Mouse (Mus musculus) lung, postnatal 0 days (tissue): ENCODE data around the gene Hist1h4a.

ENCODE experiments used
- CTCF ChIP-seq: IDR thresholded peaks from 2 replicates; pipeline ENCODE4 v1.5.1; 2016; ENCODE audit warnings: antibody characterized with exemption, mild to moderate bottlenecking
- EP300 ChIP-seq: IDR thresholded peaks from 2 replicates; pipeline ENCODE4 v1.6.1; 2016; ENCODE audit warnings: antibody characterized with exemption, mild to moderate bottlenecking, control low read depth

DNA sequence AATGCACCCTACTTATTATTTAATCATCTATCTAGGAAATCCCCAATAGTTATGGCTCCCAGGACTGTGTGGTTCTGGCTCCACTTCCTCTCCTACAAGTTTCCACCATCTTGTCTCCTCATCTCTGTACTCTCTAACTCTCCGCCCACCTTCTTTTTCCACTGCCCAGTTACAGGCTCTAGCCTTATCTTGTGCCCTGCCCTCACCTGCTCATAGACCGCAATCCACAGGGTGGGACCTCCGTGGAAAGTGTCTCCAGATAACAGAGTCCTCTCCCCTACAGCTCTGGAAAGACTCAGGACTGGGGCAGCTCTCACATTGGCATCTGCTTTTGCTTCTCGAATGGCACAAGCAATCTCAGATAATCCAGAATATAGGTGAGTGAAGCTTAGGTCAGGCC is 18.0 kb upstream of the Hist1h4a start:
- TF ChIP-seq CTCF (no peak), EP300 (no peak)
